Mouse (Mus musculus): ENCODE measurements at regions not wholly inside any gene's neighbourhood (a gene's known extent, or its start where the extent isn't known, plus 50 kb on each side); places are given as distances from the start of the nearest gene placed in this dataset.

GRCm38 (mm10) chr2:83105070-83105469 is 161.6 kb downstream of the Fsip2 start:
- DNase-seq (ENCODE audit: low spot score), result no peak

GRCm38 (mm10) chr2:83126340-83126739 is 182.9 kb downstream of the Fsip2 start:
- DNase-seq (ENCODE audit: low spot score), result no peak

- peak; percentile 4 for DNase-seq (ENCODE audit: low spot score)
Observed at GRCm38 (mm10) chr2:83130709-83131108, 187.3 kb downstream of the Fsip2 start.

- DNase-seq (ENCODE audit: low spot score), result peak; percentile 16
Observed at GRCm38 (mm10) chr2:83131285-83131852, 187.9 kb downstream of the Fsip2 start.

GRCm38 (mm10) chr2:83165853-83166252 is 222.4 kb downstream of the Fsip2 start:
- DNase-seq (ENCODE audit: low spot score), result peak; percentile 5

Measured in embryo, embryonic 10.5 days (tissue).